Mouse (Mus musculus) B cell, adult (primary cell): ENCODE measurements around the gene Srxn1. TPM values are rescaled to one million over a fixed set of nuclear protein-coding genes. Genes with fewer than 3 reads are reported as not detected.

Source experiments
- total RNA-seq: library from RNA; stranded (reverse); gene quantifications from 4 replicates; pipeline ENCODE4 v1.2.4, GENCODE M21; 2023; ENCODE audit not compliant: inconsistent age

The Srxn1 gene
- 0.18 TPM in 1 of 4 replicates, not detected in the others for total RNA-seq

GRCm38 (mm10) chr2:152105318-152106224, at the start of gene Srxn1:
TSS of gene Srxn1 (plus strand) at chr2:152105516.

GRCm38 (mm10) chr2:152080685-152081541, 24.4 kb upstream of the Srxn1 start, which contains the start of gene Scrt2:
TSS of gene Scrt2 (plus strand) at chr2:152081529.

DNA sequence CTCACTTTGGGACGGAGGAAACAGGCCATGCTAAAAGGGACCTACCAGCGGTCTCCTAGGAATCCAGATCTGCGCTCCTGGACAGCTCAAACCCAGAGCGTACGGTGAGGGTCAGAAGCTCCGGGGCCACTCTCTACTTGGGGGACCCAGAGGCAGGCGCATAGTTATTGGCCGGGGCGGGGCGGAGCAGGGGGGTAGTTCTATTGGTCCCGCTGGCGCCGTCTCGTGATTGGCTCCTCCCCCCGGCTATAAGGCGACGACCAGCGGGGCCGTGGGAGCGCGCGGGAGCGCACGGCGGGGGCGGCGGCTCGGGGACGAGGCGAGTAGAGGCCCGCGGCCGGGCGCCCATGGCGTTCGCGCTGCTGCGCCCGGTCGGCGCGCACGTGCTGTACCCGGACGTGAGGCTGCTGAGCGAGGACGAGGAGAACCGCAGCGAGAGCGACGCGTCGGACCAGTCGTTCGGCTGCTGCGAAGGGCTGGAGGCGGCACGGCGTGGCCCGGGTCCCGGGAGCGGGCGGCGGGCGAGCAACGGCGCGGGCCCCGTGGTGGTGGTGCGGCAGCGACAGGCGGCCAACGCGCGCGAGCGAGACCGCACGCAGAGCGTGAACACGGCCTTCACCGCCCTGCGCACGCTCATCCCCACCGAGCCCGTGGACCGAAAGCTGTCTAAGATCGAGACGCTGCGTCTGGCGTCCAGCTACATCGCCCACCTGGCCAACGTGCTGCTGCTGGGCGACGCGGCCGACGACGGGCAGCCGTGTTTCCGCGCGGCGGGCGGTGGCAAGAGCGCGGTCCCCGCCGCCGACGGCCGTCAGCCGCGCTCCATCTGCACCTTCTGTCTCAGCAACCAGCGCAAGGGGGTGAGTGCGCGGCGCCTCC, 38.2 kb downstream of the Srxn1 start, which contains the start of gene Tcf15:
Gene Tcf15 (plus strand): TSS at position 283 of the 879 bp plus-strand sequence.

Other genes with a start within 250 kb of the Srxn1 start
- not detected in 4 replicates for gene Angpt4, start 194.3 kb upstream of the Srxn1 start, total RNA-seq
- 4.6 to 5.5 TPM (median 4.9 TPM) in 4 replicates for gene Fam110a, start 125.3 kb upstream of the Srxn1 start, total RNA-seq
- 1.6 to 2.6 TPM (median 2.1 TPM) in 4 replicates for gene Slc52a3, start 109.0 kb upstream of the Srxn1 start, total RNA-seq
- not detected in 4 replicates for gene Scrt2, start 24.0 kb upstream of the Srxn1 start, total RNA-seq
- not detected in 4 replicates for gene Tcf15, start 38.0 kb downstream of the Srxn1 start, total RNA-seq
- 116 to 131 TPM (median 124 TPM) in 4 replicates for gene Csnk2a1, start 121.3 kb downstream of the Srxn1 start, total RNA-seq
- gene Tbc1d20, start 188.3 kb downstream of the Srxn1 start, total RNA-seq, result 71.6 to 89.0 TPM (median 76.0 TPM) in 4 replicates
- 180 to 202 TPM (median 196 TPM) in 4 replicates for gene Rbck1, start 227.1 kb downstream of the Srxn1 start, total RNA-seq
- gene Trib3, start 238.5 kb downstream of the Srxn1 start, total RNA-seq, result 3.1 to 4.9 TPM (median 3.5 TPM) in 4 replicates